1 mouse cellular context compared by ENCODE assay signal in genomic region chr17:27826908-27827383, GRCm38 (mm10).
TF ChIP-seq lines count a peak whose summit lies in the region.

No protein-coding gene starts in this region.

TF ChIP-seq in CH12.LX, 34 proteins besides CTCF, POLR2A, EP300 and RAD21 (continued from another document):
- no peak; the same call in 1 of the 2 replicates for TF ChIP-seq SIN3A (IDR thresholded peaks at IDR 0.05; ENCODE audit: low read length)
- 0 out of 2 replicates have a peak, but pooled peaks have one; percentile 39 for TF ChIP-seq ELF1 (IDR thresholded peaks at IDR 0.05; ENCODE audit: low read depth, low read length)
- TF ChIP-seq ZKSCAN1 (IDR thresholded peaks at IDR 0.05; ENCODE audit: borderline replicate concordance, low read depth, low read length) = no peak
- TF ChIP-seq ZNF384 (IDR thresholded peaks at IDR 0.05; ENCODE audit: low read depth, low read length) = no peak; the same call in 1 of the 2 replicates
- no peak for TF ChIP-seq GABPA (IDR thresholded peaks at IDR 0.05; ENCODE audit: insufficient replicate concordance, low read depth, low read length)
- TF ChIP-seq NELFE (IDR thresholded peaks at IDR 0.05; ENCODE audit: low read depth, low read length) = no peak
- TF ChIP-seq MAX (IDR thresholded peaks at IDR 0.05; ENCODE audit: low read length) = no peak
- TF ChIP-seq POLR2AphosphoS2 (IDR thresholded peaks at IDR 0.05; ENCODE audit: low read depth, low read length) = no peak
- TF ChIP-seq MYC (IDR thresholded peaks at IDR 0.05; ENCODE audit: low read depth, low read length) = no peak
TF ChIP-seq in CH12.LX: peak in this region for 5.
